Mouse (Mus musculus): Measurements from ENCODE around the gene Slain1. TPM values are rescaled to one million over a fixed set of nuclear protein-coding genes. Genes with fewer than 3 reads are reported as not detected.
A peak's percentile ranks its signal among the peaks of the same experiment; 100 is the strongest.

Slain1 gene
- polyA plus RNA-seq (2017; shearing (Covaris generic)), result 10 to 100 TPM; 11.1 to 18.2 (median 16.1) TPM

- ATAC-seq, result peak; percentile 78
These were observed at the start of gene Slain1 for GRCm38 (mm10) chr14:103649896-103650334. Gene Slain1, plus strand, starts transcription at chr14:103650228.

- no peak for ATAC-seq
These were observed 42.0 kb upstream of the Slain1 start for GRCm38 (mm10) chr14:103608063-103608462.

GRCm38 (mm10) chr14:103613573-103614271 lies 36.3 kb upstream of the Slain1 start:
- no peak for ATAC-seq

- ATAC-seq, result no peak
These were observed 35.8 kb upstream of the Slain1 start for GRCm38 (mm10) chr14:103614272-103614587.

GRCm38 (mm10) chr14:103619756-103620155 lies 30.3 kb upstream of the Slain1 start:
- ATAC-seq, result peak; percentile 71

GRCm38 (mm10) chr14:103621207-103621606 lies 28.8 kb upstream of the Slain1 start:
- peak; percentile 36 for ATAC-seq

GRCm38 (mm10) chr14:103626100-103626499 lies 23.9 kb upstream of the Slain1 start:
- ATAC-seq, result no peak

GRCm38 (mm10) chr14:103629639-103630364 lies 20.2 kb upstream of the Slain1 start:
- ATAC-seq, result no peak

- peak; percentile 67 for ATAC-seq
These were observed 19.5 kb upstream of the Slain1 start for GRCm38 (mm10) chr14:103630545-103630944.

- ATAC-seq, result no peak
These were observed 6.1 kb upstream of the Slain1 start for GRCm38 (mm10) chr14:103643933-103644332.

GRCm38 (mm10) chr14:103647981-103648380 lies 2.0 kb upstream of the Slain1 start:
- no peak for ATAC-seq

GRCm38 (mm10) chr14:103648623-103649255 lies 1.3 kb upstream of the Slain1 start:
- ATAC-seq, result peak; percentile 1

GRCm38 (mm10) chr14:103649302-103649701 lies 726 bp upstream of the Slain1 start:
- no peak for ATAC-seq

GRCm38 (mm10) chr14:103650413-103651101 lies 529 bp downstream of the Slain1 start:
- peak; percentile 18 for ATAC-seq

GRCm38 (mm10) chr14:103651106-103651505 lies 1.1 kb downstream of the Slain1 start:
- peak; percentile 7 for ATAC-seq

- ATAC-seq, result no peak
These were observed 1.5 kb downstream of the Slain1 start for GRCm38 (mm10) chr14:103651562-103651961.

- no peak for ATAC-seq
These were observed 2.5 kb downstream of the Slain1 start for GRCm38 (mm10) chr14:103652524-103652923.

GRCm38 (mm10) chr14:103653800-103654199 lies 3.8 kb downstream of the Slain1 start:
- ATAC-seq, result peak; percentile 30

GRCm38 (mm10) chr14:103655448-103655847 lies 5.4 kb downstream of the Slain1 start:
- ATAC-seq, result no peak

GRCm38 (mm10) chr14:103657876-103658275 lies 7.8 kb downstream of the Slain1 start:
- no peak for ATAC-seq

- ATAC-seq, result peak; percentile 74
These were observed 13.0 kb downstream of the Slain1 start for GRCm38 (mm10) chr14:103663026-103663425.

- ATAC-seq, result no peak
These were observed 14.4 kb downstream of the Slain1 start for GRCm38 (mm10) chr14:103664391-103664790.

Data from inflammation-experienced regulatory T-cells, adult 6 months (primary cell).